Mouse (Mus musculus): Measurements from ENCODE around the gene Gse1.

DNA sequence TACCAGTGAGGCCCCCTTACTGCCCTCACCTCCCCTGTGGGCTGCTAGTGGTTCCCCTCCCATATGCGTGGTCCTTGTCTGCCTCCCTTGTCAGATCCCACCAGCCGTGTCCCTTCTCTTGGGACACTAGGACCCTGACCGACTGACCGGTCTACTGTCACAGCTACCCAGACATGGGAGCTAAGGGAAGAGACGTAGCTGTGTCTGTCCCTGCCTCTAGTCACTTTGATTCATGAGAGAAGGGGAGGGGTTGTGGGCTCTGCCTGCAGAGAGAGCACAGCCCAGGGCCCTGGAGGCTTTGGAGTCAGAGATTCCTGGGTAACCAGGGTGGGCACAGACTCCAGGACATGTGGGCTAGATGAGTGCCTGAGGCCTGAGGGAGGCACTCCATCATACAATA lies 68.7 kb downstream of the Gse1 start:
- TF ChIP-seq CTCF (IDR thresholded peaks at IDR 0.05; ENCODE audit: control insufficient read depth, insufficient read depth, low read length) (no peak), POLR2A (IDR thresholded peaks at IDR 0.05; ENCODE audit: borderline replicate concordance, control insufficient read depth, low read depth, low read length) (no peak)
